Mouse (Mus musculus) kidney, adult 11 months (tissue): ENCODE data around the gene Kctd21.

Experiments used
- DNase-seq: peaks from one replicate; pipeline ENCODE4 v3.0.0; 2022

Kctd21 gene

GRCm38 (mm10) chr7:97391293-97392078, 59.4 kb downstream of the Kctd21 start:
- DNase-seq: no peak

DNA sequence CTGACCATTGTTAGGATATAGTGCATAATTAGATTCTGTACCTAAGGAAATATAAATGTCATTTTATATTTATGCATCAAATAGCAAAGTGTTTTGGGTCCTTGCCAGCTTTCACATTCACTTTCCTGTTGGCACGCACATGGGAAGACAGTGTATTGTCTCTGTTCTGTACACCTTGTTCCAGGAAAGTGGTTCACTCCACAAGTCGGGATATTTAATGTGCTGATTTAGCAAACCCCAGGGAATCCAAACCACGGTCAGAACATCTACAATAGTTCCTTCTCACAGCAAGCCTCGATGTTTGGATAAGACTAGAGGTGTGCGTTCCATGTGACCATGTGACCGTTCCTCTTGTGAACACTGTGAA, 59.9 kb downstream of the Kctd21 start:
- no peak for DNase-seq

DNA sequence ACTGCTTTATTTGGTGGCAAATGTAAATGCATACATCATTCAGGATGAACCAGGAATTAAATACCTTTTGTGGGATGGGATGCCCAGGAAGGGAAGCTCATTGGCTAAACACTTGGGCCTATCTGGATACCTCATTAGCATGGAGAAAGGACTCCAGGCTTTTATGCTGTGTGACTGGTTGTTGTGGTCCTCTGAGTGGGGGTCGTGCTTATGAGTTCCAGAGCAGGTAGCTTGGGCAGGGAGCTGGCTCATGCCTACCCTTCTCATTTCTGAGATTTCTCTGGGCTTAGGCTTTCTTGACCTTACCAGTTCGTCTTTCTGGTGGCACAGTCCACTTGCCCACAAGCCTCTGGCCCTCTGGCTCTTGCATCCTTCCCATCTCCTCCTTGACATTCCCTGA, 62.2 kb downstream of the Kctd21 start:
- no peak for DNase-seq

- no peak for DNase-seq
Observed at GRCm38 (mm10) chr7:97398943-97399342, 66.8 kb downstream of the Kctd21 start.
